Mouse (Mus musculus): ENCODE results near the gene Slc38a2. TPM values are rescaled to one million over a fixed set of nuclear protein-coding genes. Genes with fewer than 3 reads are reported as not detected.

Gene Slc38a2
- 10 to 100 TPM; 76.0 to 96.7 TPM for total RNA-seq (2021)

- intact Hi-C loops (cut with DNase I): loop anchor here (5.0 kb wide), 2 partner anchors 58 to 237 kb away; partner anchors contain the start of gene Slc38a1
Measured at GRCm38 (mm10) chr15:96699521-96700511, at the start of gene Slc38a2. Slc38a2 (minus strand) TSS chr15:96699730.

GRCm38 (mm10) chr15:96749101-96749500 is 49.6 kb upstream of the Slc38a2 start:
- intact Hi-C loops (cut with DNase I): no loop called here

More at GRCm38 (mm10) chr15:96699521-96700511, at the start of gene Slc38a2:
- DNase-seq (ENCODE audit: low spot score in 2 of 2): peak; percentile 85 to 89

DNA sequence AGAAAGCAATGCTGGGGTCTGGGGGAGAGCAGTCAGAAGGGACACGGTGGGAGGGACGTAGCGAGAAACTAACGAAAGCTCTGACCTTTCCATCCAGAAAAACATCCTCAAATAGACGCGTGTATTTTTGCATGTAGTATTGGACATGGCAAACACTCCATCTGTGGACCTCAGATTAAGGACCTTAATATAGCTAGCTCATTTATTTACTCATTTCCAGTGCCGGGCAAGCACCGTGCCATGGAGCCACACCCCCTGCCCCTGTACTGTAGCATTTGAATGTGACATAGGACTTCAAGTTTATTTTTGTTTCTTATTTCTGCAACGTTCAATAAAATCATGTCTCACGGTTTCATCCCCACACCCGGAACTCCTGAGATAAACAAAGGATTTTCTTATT is 48.0 kb upstream of the Slc38a2 start:
- no peak for DNase-seq (ENCODE audit: low spot score in 2 of 2)
- intact Hi-C loops (cut with DNase I): no loop called here

More at GRCm38 (mm10) chr15:96749101-96749500, 49.6 kb upstream of the Slc38a2 start:
- DNase-seq (ENCODE audit: low spot score in 2 of 2): peak in 1 of 2 experiments; percentile 16

- DNase-seq (ENCODE audit: low spot score in 2 of 2): no peak
- intact Hi-C loops (cut with DNase I): no loop called here
Measured at GRCm38 (mm10) chr15:96746986-96747385, 47.5 kb upstream of the Slc38a2 start.

- intact Hi-C loops (cut with DNase I): no loop called here
- DNase-seq (ENCODE audit: low spot score in 2 of 2): no peak
Measured at GRCm38 (mm10) chr15:96745299-96745698, 45.8 kb upstream of the Slc38a2 start.

DNA sequence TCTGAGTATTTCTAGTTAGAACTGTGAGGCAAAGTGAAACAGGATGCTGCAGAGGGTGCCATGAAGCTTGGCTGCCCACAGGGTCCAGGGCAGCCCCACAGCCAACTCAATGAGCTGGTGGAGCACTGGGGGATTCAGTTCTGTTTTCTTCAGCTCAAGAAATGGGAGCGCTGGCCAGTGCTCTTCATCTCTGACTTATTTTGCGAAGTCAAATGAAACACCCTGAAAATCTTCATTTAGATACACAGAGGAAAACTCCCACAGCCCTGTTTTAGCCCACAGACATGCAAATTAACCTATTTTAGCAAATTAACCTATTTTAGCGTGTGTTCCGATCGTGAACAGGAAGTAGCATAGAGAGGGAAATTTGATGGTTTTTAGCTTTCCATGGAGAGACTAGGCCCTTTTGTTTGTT is 45.4 kb upstream of the Slc38a2 start:
- no peak for DNase-seq (ENCODE audit: low spot score in 2 of 2)
- intact Hi-C loops (cut with DNase I): no loop called here

DNA sequence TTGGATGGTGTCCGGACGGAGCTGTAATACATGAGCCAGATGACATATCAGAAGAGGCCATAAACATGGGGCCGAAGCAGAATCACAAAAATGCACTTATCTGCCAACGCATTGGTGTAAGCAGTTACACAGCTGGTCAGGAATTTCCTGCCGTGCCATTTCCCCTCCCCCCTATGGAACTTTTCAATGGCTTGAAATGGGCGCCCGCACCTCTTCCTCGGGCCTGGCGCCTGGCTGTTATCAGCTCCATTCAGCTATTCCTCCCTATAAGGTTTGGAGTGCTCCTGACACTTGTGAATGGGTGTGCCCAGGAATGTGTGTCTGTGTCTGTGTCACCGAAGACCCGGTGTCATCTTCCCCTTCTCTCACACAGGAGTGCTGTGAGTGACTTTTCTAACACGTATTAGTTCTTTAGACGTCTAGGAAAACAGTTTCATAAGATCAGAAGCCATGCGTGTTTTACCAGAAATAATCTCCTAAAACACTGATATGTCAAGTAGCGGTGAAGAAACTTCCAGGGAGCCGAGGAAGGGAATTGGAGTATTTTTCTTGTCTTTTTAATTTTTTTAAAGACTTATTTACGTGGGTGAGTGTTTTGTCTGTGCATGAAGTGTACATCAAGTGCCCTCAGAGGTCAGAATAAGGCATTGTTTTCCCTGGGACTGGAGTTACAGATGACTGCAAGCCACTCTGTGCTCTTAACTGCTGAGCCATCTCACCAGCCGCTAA is 44.8 kb upstream of the Slc38a2 start:
- intact Hi-C loops (cut with DNase I): no loop called here
- DNase-seq (ENCODE audit: low spot score in 2 of 2): no peak

- no peak for DNase-seq (ENCODE audit: low spot score in 2 of 2)
- intact Hi-C loops (cut with DNase I): no loop called here
Measured at GRCm38 (mm10) chr15:96743257-96743656, 43.7 kb upstream of the Slc38a2 start.

DNA sequence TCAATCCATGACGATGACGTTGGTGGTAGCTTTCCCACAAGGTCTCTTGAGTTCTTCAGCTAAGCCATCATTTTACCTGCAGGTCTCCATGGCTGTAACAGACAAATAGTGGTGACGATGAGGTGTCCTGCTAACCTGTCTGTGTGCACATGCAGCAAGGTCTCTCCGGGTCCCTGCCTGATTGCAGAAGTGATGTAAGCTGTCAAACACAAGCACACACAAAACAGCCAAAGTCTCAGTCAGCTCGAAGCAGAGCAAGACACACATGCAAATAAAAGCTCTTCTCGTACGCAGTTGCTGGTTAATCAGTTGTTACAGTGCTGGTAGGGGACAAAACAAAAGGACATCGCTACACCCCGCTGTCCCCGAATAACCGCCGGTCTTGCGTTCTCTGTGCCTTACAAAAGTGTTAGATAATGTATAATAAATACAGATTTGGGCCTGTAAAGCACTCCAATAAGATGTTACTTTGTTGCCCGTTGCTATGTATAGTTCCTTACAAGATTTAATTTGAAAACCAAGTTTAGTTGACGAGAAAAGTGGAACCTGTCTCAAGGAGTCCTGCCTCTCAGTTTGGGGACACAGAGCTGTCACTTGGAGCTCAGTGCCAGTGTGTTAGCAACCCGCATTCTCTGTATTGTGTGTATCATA is 43.2 kb upstream of the Slc38a2 start:
- intact Hi-C loops (cut with DNase I): no loop called here
- no peak for DNase-seq (ENCODE audit: low spot score in 2 of 2)

DNA sequence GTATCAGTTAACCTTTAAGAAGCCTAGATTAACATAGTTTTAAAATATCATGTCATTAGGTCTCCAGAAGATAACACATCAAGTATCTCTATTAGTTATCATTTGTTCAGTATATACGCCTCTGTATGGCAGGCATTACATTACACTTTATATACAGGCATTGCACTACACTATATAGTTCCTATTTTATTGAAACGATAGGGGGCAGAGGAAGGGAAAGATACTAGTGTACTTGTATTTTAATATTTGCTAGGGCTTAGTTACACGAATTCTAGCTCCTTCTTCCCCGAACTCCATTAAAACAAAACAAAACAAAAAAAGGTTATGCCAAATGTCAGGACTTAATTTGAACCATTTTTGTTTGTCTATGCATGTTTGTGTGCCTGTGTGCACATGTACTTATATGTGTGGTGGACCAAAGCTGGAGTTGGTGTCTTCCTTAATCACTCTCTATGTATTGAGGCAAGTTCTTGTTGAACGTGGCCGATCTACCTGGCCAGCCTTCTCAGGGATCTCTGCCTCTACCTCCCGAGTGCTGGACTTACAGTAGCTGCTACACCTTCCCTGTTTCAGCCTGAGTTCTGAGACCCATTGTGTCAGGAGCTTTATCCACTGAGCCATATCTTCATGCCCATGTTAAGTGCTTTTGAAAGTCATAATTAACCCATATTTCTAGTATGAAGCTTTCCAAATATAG is 41.5 kb upstream of the Slc38a2 start:
- DNase-seq (ENCODE audit: low spot score in 2 of 2): no peak
- intact Hi-C loops (cut with DNase I): no loop called here

DNA sequence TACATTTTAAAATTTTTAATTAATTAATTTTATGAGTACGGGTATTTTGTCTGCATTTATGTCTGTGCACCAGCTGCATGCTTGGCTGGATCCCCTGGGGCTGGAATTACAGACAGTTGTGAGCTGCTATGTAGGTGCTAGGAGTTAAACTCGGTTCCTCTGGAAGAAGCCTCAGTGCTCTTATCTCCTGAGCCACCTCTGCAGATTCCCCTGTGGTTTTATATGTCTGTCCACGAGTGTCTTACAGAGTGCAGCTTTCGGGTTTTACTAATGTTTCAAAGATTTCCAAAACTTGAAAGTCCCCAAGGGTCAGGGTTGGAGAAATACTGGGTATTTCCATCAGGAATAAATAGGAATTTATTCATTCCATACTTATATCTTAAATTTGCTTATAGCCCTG is 40.6 kb upstream of the Slc38a2 start:
- intact Hi-C loops (cut with DNase I): no loop called here
- no peak for DNase-seq (ENCODE audit: low spot score in 2 of 2)

GRCm38 (mm10) chr15:96736663-96737385 is 37.3 kb upstream of the Slc38a2 start:
- intact Hi-C loops (cut with DNase I): no loop called here
- no peak for DNase-seq (ENCODE audit: low spot score in 2 of 2)

DNA sequence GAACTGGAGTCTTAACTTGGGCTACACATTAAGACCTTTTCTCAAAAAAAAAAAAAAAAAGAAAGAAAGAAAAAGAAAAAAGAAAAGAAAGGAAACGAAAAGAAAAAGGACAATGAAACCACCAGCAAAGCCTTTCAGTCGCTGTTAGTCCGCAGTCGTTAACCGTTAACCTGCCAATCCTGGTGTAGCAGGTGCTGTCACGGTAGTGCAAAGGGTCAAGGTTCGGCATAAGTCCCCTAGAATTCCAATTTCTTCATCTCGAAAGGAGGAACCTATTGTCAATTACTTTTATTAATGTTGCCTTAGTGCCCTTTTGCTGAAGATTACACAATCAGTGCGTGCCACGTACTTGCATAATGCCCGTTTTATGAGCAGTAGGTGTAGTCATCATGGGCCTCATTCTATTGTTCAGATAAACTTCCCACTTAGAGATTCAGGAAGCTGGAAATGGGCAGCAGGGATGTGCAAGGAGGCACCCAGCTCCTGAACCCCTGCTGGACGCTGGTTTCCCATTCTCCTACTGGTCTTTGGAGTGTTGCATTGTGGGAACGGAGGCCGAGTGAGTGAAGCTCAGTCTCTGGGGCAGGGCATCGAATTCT is 36.1 kb upstream of the Slc38a2 start:
- no peak for DNase-seq (ENCODE audit: low spot score in 2 of 2)
- intact Hi-C loops (cut with DNase I): no loop called here

DNA sequence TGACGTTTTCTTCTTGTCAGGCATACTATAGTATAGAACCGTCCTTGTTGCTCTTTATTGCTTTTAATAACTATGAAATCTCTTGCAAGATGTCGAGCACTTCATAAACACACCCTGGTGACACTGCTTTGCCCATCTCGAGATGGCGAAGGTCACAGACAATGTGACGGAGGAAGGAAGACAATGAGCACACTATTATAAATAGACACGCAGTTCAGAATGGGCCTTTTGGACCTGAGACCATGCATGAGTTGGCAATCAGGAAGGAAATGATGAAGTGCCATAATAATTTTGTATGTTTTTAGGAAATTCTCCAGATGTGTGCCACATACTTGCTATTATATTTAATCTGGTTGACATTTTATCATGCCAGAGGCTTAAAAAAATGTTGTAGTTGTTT is 34.9 kb upstream of the Slc38a2 start:
- DNase-seq (ENCODE audit: low spot score in 2 of 2): no peak
- intact Hi-C loops (cut with DNase I): no loop called here

DNA sequence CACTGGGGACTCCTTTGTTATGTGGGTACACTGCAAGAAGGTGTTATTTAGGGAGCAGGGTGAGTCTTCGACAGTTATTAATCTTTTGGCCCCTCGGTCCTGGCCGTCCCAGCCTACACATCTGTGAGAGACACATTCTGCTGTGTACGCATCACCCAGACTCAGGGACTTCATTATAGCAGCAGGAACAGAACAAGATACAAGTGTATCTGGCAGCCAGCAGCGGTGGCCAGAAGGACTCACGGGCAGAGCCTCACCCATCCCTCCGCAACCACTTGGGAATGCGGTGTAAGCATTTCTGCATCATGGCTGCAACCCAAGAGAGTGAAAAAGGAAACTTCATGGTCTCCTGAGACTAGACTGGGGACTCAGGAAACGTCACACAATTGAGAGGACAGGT is 30.9 kb upstream of the Slc38a2 start:
- intact Hi-C loops (cut with DNase I): no loop called here
- DNase-seq (ENCODE audit: low spot score in 2 of 2): no peak

DNA sequence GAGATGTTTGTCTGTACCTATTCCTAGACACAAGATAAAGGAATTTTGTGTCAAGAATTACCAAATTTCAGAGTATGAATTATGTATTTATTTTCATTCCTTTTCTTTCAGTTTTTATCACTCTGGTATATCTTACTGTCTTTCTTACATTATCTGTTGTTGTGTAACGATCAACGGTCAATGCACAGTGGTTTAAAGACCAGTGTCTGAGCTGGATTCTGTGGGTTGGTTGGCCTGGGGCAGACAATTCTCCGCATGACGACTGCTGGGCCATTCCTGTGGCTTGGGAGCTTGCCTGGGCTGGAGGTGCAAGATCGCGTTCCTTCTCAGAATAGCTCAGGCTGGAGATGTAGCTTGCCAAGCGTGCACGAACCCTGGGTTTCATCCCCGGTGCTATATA is 30.3 kb upstream of the Slc38a2 start:
- intact Hi-C loops (cut with DNase I): no loop called here
- no peak for DNase-seq (ENCODE audit: low spot score in 2 of 2)

GRCm38 (mm10) chr15:96728993-96729392 is 29.5 kb upstream of the Slc38a2 start:
- no peak for DNase-seq (ENCODE audit: low spot score in 2 of 2)
- intact Hi-C loops (cut with DNase I): no loop called here

GRCm38 (mm10) chr15:96728346-96728745 is 28.8 kb upstream of the Slc38a2 start:
- intact Hi-C loops (cut with DNase I): no loop called here
- no peak for DNase-seq (ENCODE audit: low spot score in 2 of 2)

Data from left cerebral cortex, postnatal 36 days (tissue).